Mouse (Mus musculus) hindbrain, embryonic 15.5 days (tissue): ENCODE measurements around the gene Slc24a3. TPM values are rescaled to one million over a fixed set of nuclear protein-coding genes. Genes with fewer than 3 reads are reported as not detected.

Experiments used
- ATAC-seq: fragments of 200-750 bp; cut with Nextera tagmentation; 2 replicates; pipeline ENCODE4 v1.8.0; 2017; ENCODE audit warnings: low read depth, moderate number of reproducible peaks, moderate TSS enrichment; ENCODE audit not compliant: low FRiP score
- H3K27ac ChIP-seq: fragments of 300-500 bp; sonication (generic); replicated peaks from 2 replicates; pipeline ENCODE4 v1.5.1; 2015; ENCODE audit warnings: mild to moderate bottlenecking, inconsistent platforms
- H3K27me3 ChIP-seq: fragments of 300-500 bp; sonication (generic); 2 replicates; pipeline ENCODE4 v1.6.1; 2015; ENCODE audit warnings: control low read depth, inconsistent platforms
- H3K36me3 ChIP-seq: fragments of 300-500 bp; sonication (generic); 2 replicates; pipeline ENCODE4 v1.6.1; 2015; ENCODE audit warnings: control low read depth, inconsistent platforms
- H3K4me1 ChIP-seq: fragments of 300-500 bp; sonication (generic); replicated peaks from 2 replicates; pipeline ENCODE4 v1.6.1; 2015; ENCODE audit warnings: control low read depth, inconsistent platforms
- H3K4me2 ChIP-seq: fragments of 300-500 bp; sonication (generic); 2 replicates; pipeline ENCODE4 v1.6.1; 2015; ENCODE audit warnings: moderate library complexity, mild to moderate bottlenecking, inconsistent platforms
- H3K4me3 ChIP-seq: fragments of 300-500 bp; sonication (generic); 2 replicates; pipeline ENCODE4 v1.5.1; 2015; ENCODE audit warnings: mild to moderate bottlenecking, inconsistent platforms
- H3K9ac ChIP-seq: fragments of 300-500 bp; sonication (generic); 2 replicates; pipeline ENCODE4 v1.6.1; 2015; ENCODE audit warnings: inconsistent platforms
- H3K9me3 ChIP-seq: fragments of 300-500 bp; sonication (generic); 2 replicates; pipeline ENCODE4 v1.6.1; 2016; ENCODE audit warnings: control low read depth, inconsistent platforms
- WGBS: fragments of 180-500 bp; shearing (Covaris S2); methylation state at CpG from one replicate; pipeline ENCODE4 v1.1.7; 2015; 5-methylcytosine and 5-hydroxymethylcytosine counted together
- polyA plus RNA-seq: library from polyadenylated mRNA; unstranded; fragments of >200 nt; fragmentation: Nextera tagmentation; extraction: Ambion mirVana; gene quantifications from 2 replicates; pipeline ENCODE4 v1.2.1, GENCODE M21; 2015

The Slc24a3 gene
- polyA plus RNA-seq, 1 experiment from 2014 or later, result 22.8 TPM

DNA sequence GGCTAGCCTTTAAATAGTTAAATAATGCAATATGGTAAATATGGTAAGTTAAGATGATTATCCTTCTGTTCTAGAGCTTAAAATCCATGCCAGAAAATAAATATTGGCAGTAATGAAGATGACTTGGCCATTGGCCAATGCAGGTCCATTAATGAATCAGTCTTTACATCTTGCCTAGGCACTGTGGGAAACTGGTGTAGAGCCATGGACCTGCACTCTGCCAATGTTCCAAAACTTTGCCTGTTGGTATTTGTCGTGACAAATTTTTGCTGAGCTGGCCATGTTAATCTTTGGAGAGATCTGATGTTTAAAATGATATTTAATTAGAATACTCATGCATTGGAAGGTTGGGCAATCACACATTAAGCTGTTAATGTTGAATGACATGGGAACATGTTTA is 129.4 kb downstream of the Slc24a3 start:
- no peaks in the 10 kb centered on the region for H3K36me3 ChIP-seq
- H3K4me3 ChIP-seq, result no peak overlapping the region
- WGBS, result 78% methylated on average over 1 of the region's 1 CpGs
- no peaks in the 10 kb centered on the region for H3K9me3 ChIP-seq
- H3K4me2 ChIP-seq, result no peak overlapping the region
- ATAC-seq, result no peak
- H3K27ac ChIP-seq, result no peak overlapping the region
- H3K27me3 ChIP-seq, result no peaks in the 10 kb centered on the region
- no peak overlapping the region for H3K9ac ChIP-seq
- no peaks in the 10 kb centered on the region for H3K4me1 ChIP-seq

DNA sequence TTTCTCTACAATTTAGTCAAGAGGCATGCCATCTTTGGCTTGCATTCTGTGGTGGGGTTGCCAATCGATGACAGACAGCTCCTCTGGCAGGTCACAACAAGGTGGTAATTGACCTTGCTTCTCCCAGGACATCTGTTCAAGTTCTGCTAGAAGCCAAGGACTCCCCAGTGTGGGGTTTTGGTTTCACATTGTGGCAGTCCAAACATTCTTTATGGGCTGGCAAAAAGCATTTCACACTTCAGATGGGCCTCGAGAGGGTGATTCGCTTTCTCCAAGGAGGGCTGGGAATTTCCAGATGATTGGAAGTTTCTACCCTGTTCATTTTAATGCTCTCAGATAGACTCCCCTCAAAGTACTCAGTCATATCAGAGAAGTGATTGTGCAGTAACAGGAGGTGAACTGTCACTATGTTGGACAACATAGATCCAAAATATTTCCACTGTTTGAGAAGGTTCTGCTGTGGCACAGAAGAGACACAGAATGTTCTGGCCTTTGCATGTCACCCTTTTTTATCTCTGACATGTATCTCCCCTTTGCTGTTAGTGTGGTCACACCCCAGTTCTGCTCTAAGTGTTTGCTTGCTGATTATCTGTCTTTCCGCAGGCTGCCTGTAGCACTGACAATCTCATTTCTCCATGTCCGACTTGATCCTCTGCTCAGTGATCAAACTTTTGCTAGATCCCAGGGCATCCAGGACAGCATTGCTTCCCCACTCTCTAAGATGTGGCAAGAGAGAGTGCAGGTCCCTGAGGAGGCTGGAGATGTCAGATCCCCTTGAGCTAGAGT is 132.6 kb downstream of the Slc24a3 start:
- Histone ChIP-seq H3K9me3 (no peaks in the 10 kb centered on the region), H3K4me1 (no peaks in the 10 kb centered on the region), H3K4me2 (no peak overlapping the region), H3K9ac (no peak overlapping the region), H3K4me3 (no peak overlapping the region), H3K27ac (no peak overlapping the region), H3K27me3 (no peaks in the 10 kb centered on the region), H3K36me3 (no peaks in the 10 kb centered on the region)
- WGBS, result 82% methylated on average over 5 of the region's 5 CpGs
- no peak for ATAC-seq

DNA sequence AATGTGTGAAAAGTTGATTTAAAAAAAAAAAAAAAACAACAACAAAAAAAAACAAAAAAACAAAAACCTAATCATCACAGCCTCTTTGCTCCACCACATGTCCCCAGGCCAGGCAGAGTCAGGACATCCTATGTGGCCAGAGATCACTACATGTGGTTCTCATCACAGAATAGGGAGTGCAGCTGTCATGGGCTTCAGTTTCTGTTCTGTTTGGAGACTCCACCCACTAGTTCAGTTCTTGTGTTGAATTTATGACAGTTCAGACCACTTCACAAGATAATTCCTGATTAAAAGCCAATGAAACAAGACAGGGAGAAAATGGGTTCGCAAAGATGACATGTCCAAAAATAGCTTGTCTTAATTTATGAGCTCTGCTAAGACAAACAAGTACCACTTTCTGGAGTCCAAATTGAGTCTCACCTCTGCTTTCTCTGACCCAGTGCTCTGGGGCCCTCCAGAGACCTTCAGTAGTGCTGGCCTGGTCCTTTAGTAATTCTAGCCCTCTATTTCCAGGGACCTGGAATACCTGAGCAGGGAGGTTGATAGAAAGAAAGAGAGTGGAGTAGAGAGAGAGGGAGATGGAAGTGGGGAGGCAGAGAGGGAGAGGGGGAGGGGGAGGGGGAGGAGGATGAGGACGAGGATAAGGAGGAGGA is 139.8 kb downstream of the Slc24a3 start:
- Histone ChIP-seq H3K27ac (no peak overlapping the region), H3K4me2 (no peak overlapping the region), H3K4me1 (no peaks in the 10 kb centered on the region), H3K9me3 (no peaks in the 10 kb centered on the region), H3K36me3 (no peaks in the 10 kb centered on the region), H3K4me3 (no peak overlapping the region), H3K9ac (no peak overlapping the region), H3K27me3 (no peaks in the 10 kb centered on the region)
- WGBS, result 83% methylated on average over 2 of the region's 2 CpGs
- ATAC-seq, result no peak

DNA sequence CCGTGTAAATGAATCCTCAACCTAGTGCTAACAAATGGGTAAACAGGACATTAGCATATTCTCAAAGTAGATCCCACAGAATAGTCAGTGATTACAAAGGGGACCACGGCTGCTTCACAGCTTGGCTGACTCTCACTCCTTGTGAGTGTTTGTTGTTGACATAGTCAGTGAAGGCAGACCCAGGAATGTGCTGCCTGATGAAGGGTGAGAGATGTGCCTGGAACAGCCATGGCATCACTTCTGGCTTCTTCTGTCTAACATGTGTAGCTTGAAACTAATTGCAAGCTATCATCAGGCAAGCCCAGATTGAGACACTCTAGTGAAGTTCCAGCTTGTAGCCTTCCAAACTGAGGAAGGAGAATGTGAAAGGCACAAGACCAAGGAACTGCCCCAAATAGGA is 151.4 kb downstream of the Slc24a3 start:
- H3K9ac ChIP-seq, result no peak overlapping the region
- no peak overlapping the region for H3K4me3 ChIP-seq
- WGBS, result 42% methylated on average over 2 of the region's 2 CpGs
- no peak overlapping the region for H3K4me2 ChIP-seq
- no peaks in the 10 kb centered on the region for H3K4me1 ChIP-seq
- H3K27me3 ChIP-seq, result no peaks in the 10 kb centered on the region
- no peak overlapping the region for H3K27ac ChIP-seq
- no peaks in the 10 kb centered on the region for H3K36me3 ChIP-seq
- H3K9me3 ChIP-seq, result no peaks in the 10 kb centered on the region
- ATAC-seq, result no peak

DNA sequence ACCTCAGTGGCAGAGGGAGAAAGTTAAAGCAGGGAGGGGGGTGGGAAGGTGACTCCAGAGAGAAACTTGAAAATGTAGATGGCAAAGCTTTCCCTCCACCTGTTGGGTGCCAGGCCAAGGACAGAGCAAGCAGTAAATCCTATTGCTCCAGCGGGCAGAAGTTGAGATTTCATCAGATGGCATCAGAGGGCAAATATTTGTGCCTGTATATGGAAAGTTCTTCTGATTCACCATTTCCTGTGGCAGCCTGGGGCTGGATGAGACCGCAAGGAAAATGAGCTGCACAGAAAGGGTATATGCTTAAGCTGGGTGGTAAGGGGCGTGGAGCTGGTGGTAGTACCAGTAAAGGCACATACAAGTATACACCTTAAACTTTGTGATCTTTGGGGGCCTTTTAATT is 153.7 kb downstream of the Slc24a3 start:
- H3K36me3 ChIP-seq, result no peaks in the 10 kb centered on the region
- no peaks in the 10 kb centered on the region for H3K9me3 ChIP-seq
- WGBS, result 94% methylated on average over 3 of the region's 3 CpGs
- no peak overlapping the region for H3K27ac ChIP-seq
- H3K4me1 ChIP-seq, result no peaks in the 10 kb centered on the region
- no peaks in the 10 kb centered on the region for H3K27me3 ChIP-seq
- H3K4me2 ChIP-seq, result no peak overlapping the region
- no peak overlapping the region for H3K9ac ChIP-seq
- H3K4me3 ChIP-seq, result no peak overlapping the region
- no peak for ATAC-seq

DNA sequence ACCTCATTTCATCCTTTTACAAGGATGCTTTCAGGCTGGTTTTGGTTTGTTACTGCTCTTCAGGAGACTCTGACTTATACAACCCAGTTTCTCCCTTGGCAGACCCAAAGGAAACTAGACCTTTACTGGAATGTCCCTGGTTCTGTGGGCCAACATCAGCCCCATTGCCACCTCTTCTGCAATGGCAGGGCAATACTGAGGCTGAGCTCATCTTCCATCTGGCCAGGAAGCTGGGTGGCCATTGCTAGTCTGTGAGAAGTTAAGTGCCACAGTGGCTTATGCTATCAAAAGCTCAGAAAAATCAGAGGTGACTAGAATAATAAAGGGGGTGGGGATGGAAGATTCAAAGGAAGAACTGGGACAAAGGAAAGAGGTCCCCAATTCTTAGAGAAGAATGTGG is 154.2 kb downstream of the Slc24a3 start:
- no peak overlapping the region for H3K4me2 ChIP-seq
- no peaks in the 10 kb centered on the region for H3K27me3 ChIP-seq
- no peak for ATAC-seq
- H3K27ac ChIP-seq, result no peak overlapping the region
- H3K9ac ChIP-seq, result no peak overlapping the region
- H3K4me3 ChIP-seq, result no peak overlapping the region
- H3K4me1 ChIP-seq, result no peaks in the 10 kb centered on the region
- H3K36me3 ChIP-seq, result no peaks in the 10 kb centered on the region
- no peaks in the 10 kb centered on the region for H3K9me3 ChIP-seq

DNA sequence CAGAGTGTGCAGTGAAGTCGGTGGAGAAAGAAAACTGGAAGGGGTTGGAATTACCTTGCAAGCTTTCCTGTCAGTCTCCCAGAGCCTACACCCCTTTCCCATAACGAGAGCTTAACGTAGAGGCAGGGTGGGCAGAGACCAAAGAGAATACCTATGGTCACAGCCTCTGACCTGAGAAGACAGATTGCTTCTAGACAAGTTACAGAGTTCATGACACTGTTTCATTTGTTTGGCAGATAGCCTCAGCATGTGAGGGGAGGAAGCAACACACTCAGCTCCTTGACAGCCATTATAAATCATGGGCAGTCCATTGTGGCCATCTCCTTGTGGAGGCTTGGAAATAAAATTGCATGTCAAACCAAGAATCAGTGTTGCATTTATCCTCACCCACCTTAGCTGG is 156.9 kb downstream of the Slc24a3 start:
- no peak for ATAC-seq
- WGBS, result 64% methylated on average over 3 of the region's 3 CpGs
- H3K27me3 ChIP-seq, result no peaks in the 10 kb centered on the region

DNA sequence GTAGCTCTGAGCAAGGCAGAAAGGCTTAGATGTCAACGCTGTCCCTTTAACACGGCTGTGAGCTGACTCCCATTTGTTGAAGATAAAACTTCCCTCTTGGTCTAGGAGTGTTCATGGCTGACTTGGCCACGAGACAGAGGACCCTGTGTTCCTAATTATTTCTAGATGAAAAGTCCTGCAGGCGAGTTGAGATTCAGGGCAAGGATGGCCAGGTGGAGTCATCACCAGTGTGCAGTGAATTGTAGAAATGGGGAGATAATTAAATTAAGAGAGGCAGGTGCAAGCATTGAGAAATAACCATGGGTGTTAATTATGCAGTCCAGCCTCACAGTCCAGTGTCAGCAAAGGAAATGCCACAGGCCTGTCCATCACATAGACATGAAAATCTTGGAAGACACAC is 158.3 kb downstream of the Slc24a3 start:
- ATAC-seq, result peak; percentile 48; the same call in 1 of the 2 replicates
- H3K4me1 ChIP-seq, result no peaks in the 10 kb centered on the region
- H3K27me3 ChIP-seq, result no peaks in the 10 kb centered on the region
- 71% methylated on average over 4 of the region's 4 CpGs for WGBS
- no peak overlapping the region for H3K9ac ChIP-seq
- no peak overlapping the region for H3K27ac ChIP-seq
- H3K4me2 ChIP-seq, result no peak overlapping the region
- no peaks in the 10 kb centered on the region for H3K36me3 ChIP-seq
- H3K4me3 ChIP-seq, result no peak overlapping the region
- H3K9me3 ChIP-seq, result no peaks in the 10 kb centered on the region

More for the DNA sequence above, 156.9 kb downstream of the Slc24a3 start:
- no peak overlapping the region for H3K4me2 ChIP-seq
- H3K4me3 ChIP-seq, result no peak overlapping the region
- H3K36me3 ChIP-seq, result no peaks in the 10 kb centered on the region
- H3K4me1 ChIP-seq, result no peaks in the 10 kb centered on the region
- no peak overlapping the region for H3K9ac ChIP-seq
- H3K27ac ChIP-seq, result no peak overlapping the region
- H3K9me3 ChIP-seq, result no peaks in the 10 kb centered on the region

DNA sequence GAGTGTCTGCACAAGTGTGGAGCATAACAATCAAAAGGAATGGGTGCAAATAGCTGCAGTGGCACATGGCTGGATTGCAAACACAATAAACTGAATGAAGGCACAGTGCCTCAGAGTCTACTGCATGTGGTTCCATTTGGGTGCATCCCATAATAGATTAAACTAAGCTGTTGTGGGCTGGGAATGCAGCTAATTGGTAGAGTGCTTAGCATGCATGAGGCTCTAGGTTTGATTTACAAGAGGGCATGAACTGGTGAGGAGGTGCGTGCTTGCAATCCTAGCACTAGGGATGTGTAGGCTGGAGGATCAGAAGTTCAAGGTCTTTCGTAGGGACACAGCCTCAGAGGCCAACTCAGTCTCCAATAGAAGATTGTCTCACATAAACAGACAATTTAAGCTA is 159.0 kb downstream of the Slc24a3 start:
- no peak overlapping the region for H3K27ac ChIP-seq
- H3K9ac ChIP-seq, result no peak overlapping the region
- no peak overlapping the region for H3K4me3 ChIP-seq
- no peaks in the 10 kb centered on the region for H3K4me1 ChIP-seq
- H3K9me3 ChIP-seq, result no peaks in the 10 kb centered on the region
- H3K27me3 ChIP-seq, result no peaks in the 10 kb centered on the region
- WGBS, result 77% methylated on average over 2 of the region's 2 CpGs
- H3K4me2 ChIP-seq, result no peak overlapping the region
- ATAC-seq, result no peak
- no peaks in the 10 kb centered on the region for H3K36me3 ChIP-seq

DNA sequence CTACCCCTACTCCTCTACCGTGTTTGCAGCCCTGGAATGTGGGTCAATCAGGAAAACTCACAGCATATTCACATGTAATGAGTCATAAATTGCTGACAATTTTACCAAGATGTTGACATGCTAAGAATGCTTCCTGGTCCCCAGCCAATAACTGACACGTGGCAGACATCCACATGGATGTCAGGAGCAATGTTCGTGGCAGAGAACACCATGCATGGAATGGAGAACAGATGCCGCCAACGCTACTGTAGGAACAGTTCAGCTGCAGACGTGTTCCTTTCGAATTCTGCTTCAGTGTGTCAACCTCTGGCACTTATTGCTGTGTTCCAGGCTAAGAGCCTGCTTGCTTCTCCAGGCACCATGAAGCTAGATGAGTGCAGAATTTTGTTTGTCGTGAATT is 162.2 kb downstream of the Slc24a3 start:
- WGBS, result 81% methylated on average over 8 of the region's 8 CpGs
- Histone ChIP-seq H3K4me3 (no peak overlapping the region), H3K27me3 (no peaks in the 10 kb centered on the region), H3K4me1 (no peaks in the 10 kb centered on the region), H3K9ac (no peak overlapping the region), H3K4me2 (no peak overlapping the region), H3K9me3 (no peaks in the 10 kb centered on the region), H3K36me3 (no peaks in the 10 kb centered on the region), H3K27ac (no peak overlapping the region)
- no peak for ATAC-seq

DNA sequence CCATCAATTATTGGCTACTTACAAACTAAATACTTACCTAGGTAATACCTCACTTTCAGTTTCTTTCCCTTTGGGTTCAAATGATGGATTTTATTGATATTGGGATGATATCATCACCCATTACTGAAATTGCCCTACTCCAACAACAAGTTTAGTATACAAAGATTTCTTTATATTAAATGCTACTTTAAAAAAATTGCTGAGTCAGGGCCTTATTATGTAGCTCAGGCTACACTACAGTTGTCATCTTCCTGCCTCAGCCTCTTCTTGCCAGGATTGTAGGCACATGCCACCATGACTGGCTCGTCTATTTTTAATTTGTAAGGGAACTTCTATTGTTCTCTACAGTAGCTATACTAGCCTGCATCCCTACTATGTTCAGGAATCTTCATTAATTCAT is 164.0 kb downstream of the Slc24a3 start:
- Histone ChIP-seq H3K27me3 (no peaks in the 10 kb centered on the region), H3K4me2 (no peak overlapping the region), H3K36me3 (no peaks in the 10 kb centered on the region), H3K9ac (no peak overlapping the region), H3K27ac (no peak overlapping the region), H3K4me3 (no peak overlapping the region), H3K4me1 (no peaks in the 10 kb centered on the region), H3K9me3 (no peaks in the 10 kb centered on the region)
- WGBS, result 88% methylated on average over 1 of the region's 1 CpGs
- ATAC-seq, result no peak

DNA sequence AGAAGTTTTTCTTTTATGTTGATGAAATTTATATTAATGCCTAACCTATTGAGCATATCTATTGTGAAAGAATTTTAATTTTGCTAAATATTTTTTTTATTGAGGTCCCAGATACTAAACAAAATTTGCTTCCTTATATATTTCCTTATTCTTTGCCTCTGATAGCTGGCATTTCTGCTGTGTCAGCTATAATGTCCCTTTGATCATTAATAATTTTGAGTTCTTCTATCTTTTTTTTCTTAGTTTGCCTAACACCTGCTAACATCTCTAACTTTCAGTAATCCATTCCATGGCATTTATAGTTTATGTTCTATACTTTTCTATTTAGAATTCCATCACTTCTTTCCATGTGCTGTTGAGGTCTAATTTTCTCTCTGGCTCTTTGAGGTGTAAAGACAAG is 165.9 kb downstream of the Slc24a3 start:
- H3K36me3 ChIP-seq, result no peaks in the 10 kb centered on the region
- H3K4me2 ChIP-seq, result no peak overlapping the region
- H3K27ac ChIP-seq, result no peak overlapping the region
- H3K4me1 ChIP-seq, result no peaks in the 10 kb centered on the region
- no peak for ATAC-seq
- H3K27me3 ChIP-seq, result no peaks in the 10 kb centered on the region
- no peak overlapping the region for H3K4me3 ChIP-seq
- H3K9ac ChIP-seq, result no peak overlapping the region
- H3K9me3 ChIP-seq, result no peaks in the 10 kb centered on the region

DNA sequence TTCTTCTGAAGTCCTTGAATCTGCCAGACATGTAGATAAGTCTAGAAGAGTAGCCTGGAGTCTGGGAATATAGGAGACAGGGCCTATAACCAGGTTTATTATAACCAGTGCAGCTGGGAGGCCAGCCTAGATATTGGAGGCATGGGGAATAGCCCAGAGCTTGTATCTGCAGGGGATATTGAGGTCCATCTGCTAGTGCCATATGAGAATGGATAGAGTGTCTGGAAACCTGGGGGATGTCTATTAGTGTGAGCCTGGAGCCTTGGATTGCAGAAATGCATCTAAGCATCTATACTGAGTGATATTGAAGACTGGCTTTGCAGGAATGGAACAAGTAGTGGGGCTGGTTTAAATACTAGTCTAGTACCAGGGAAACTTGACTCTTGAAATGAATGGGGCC is 168.9 kb downstream of the Slc24a3 start:
- H3K36me3 ChIP-seq, result no peaks in the 10 kb centered on the region
- ATAC-seq, result no peak
- no peak overlapping the region for H3K4me2 ChIP-seq
- no peak overlapping the region for H3K4me3 ChIP-seq
- no peak overlapping the region for H3K27ac ChIP-seq
- H3K27me3 ChIP-seq, result no peaks in the 10 kb centered on the region
- H3K9ac ChIP-seq, result no peak overlapping the region
- H3K4me1 ChIP-seq, result no peaks in the 10 kb centered on the region
- H3K9me3 ChIP-seq, result no peaks in the 10 kb centered on the region
